Mouse (Mus musculus) heart, postnatal 0 days (tissue): Measurements from ENCODE around the gene Rpl22.

Experiments
- CTCF ChIP-seq: IDR thresholded peaks from 2 replicates; pipeline ENCODE4 v1.5.1; 2016; ENCODE audit warnings: antibody characterized with exemption, control low read depth, low read depth
- EP300 ChIP-seq: IDR thresholded peaks from 2 replicates; pipeline ENCODE4 v1.6.1; 2016; ENCODE audit warnings: antibody characterized with exemption, low read depth

- TF ChIP-seq CTCF (no peak), EP300 (no peak)
Observed at GRCm38 (mm10) chr4:152290385-152290784, 35.2 kb upstream of the Rpl22 start.
